Mouse (Mus musculus) layer of hippocampus, postnatal 10 days (tissue): Measurements from ENCODE around the gene Gm498. TPM values are rescaled to one million over a fixed set of nuclear protein-coding genes. Genes with fewer than 3 reads are reported as not detected.
A peak's percentile ranks its signal among the peaks of the same experiment; 100 is the strongest.

Experiments used
- DNase-seq, 2 experiments: peaks; one replicate each; pipeline ENCODE4 v3.0.0; 2021; ENCODE audit warnings: low spot score in 2 of 2
- microRNA-seq, 2 experiments: library from miRNA; unstranded; fragments of <30 nt; microRNA quantifications; one replicate each; pipeline ENCODE4 v1.2.0; 2021
- total RNA-seq, 2 experiments: library from RNA; stranded (reverse); gene quantifications; 2 replicates each; pipeline ENCODE4 v1.2.3; 2021

Gene Gm498
- total RNA-seq, 2 experiments from 2014 or later, result not detected

- DNase-seq, result no peak
These were observed 24.5 kb downstream of the Gm498 start for GRCm38 (mm10) chr7:143891146-143891545.

GRCm38 (mm10) chr7:143892361-143892760 lies 25.7 kb downstream of the Gm498 start:
- no peak for DNase-seq

- DNase-seq, result peak; percentile 28 to 43
These were observed 34.0 kb downstream of the Gm498 start for GRCm38 (mm10) chr7:143900667-143901066.

GRCm38 (mm10) chr7:143905176-143905575 lies 38.5 kb downstream of the Gm498 start:
- no peak for DNase-seq

GRCm38 (mm10) chr7:143905606-143906005 lies 39.0 kb downstream of the Gm498 start:
- peak; percentile 25 to 26 for DNase-seq

GRCm38 (mm10) chr7:143913611-143914010 lies 47.0 kb downstream of the Gm498 start:
- DNase-seq, result peak; percentile 22 to 44

GRCm38 (mm10) chr7:143919031-143919679 lies 52.5 kb downstream of the Gm498 start:
- no peak for DNase-seq

DNA sequence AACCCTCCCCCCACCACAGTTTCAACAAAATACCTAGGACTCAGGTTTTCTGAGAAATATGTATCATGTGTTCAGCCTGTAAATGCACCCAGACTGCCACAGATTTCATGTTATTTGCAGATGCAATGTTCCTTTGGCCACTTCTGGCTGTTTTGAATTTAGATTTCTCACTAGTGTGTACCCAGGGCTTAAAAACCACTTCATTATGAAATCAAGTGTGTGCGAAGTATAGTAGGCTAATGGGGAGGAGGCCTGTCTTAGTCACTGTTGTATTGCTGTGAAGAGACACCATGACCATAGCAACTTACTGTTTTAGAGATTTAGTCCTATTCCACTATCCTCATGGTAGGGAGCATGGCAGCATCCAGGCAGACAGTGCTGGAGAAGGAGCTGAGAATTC lies 63.3 kb downstream of the Gm498 start:
- DNase-seq, result no peak

DNA sequence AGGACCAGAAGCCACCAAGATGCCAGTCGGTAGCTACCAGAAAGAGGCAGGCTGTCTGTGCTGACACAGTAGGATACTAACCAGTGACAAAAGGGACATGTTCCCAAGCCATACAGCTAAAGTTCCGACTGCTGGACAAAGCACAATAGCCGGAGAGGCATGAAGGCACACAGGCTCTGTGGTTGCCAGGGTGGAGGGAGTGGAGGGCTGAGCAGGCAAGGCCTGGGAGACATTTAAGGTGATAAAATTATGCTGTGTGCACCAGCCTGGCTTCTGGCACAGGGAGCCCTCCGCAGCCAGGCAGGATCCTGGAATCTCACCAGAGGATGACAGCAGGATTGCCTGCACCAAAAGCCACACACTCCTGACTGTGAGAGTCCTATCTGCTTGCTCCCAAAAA lies 72.0 kb downstream of the Gm498 start:
- DNase-seq, result peak; percentile 30 to 32

DNA sequence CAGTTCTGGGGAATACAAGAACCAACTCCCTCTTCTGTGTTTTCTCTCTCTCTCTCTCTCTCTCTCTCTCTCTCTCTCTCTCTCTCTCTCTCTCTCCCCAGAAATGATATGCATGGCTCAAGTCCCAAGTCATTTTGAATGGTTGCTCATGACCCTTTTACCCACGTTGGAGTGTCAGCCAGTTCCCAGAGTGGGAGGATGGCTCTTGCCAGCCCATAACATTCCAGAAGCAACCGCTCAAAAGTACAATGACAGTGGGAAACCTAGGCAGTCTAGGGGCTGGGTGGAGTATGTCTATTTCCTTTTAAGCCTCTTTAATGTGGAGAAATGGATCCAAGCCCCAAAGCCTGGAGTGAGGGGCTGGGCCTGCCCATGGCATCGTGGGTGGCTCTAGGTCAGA lies 72.8 kb downstream of the Gm498 start:
- no peak for DNase-seq

- peak; percentile 28 to 52 for DNase-seq
These were observed 76.5 kb downstream of the Gm498 start for GRCm38 (mm10) chr7:143942941-143943691.

DNA sequence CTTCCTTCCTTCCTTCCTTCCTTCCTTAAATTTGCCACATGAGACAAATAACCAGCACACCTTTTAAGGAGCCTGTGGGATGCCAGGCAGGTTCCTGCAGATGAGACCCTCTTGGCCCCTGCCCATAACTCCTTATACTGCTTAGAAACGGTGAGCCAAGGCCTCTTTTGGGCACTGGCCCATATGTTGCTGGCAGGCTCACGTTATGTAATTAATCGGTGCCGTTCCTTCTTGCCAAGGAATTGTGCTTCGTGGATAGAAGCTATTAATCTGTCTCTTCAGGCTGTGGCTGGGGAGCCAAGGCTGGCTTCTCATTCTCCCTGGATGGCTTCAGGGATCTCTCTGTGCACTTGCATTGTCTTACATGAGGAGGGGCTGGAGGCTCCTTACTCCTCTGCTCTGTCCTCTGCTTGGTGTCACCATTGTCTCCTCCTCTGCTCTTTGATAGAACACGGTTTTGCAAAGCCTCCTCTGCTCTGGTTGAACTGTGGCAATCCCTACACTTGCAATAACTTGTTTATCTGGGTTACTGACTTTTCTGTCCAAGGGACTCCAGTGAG lies 77.9 kb downstream of the Gm498 start:
- peak in 1 of 2 experiments; percentile 10 for DNase-seq

Small RNA genes within 50 kb of the gene (microRNA-seq; reads per million reads assigned to microRNA genes)
- gene Mir6404, result 0 reads per million in 2 experiments

Other genes starting within 250 kb of the Gm498 start
- under 1 TPM; 0.18 to 0.25 TPM for gene Tnfrsf26, start 238.1 kb upstream of the Gm498 start, total RNA-seq
- gene Tnfrsf22, start 217.2 kb upstream of the Gm498 start, total RNA-seq, result 1 to 10 TPM; 4.2 to 5.1 TPM
- gene Tnfrsf23, start 181.0 kb upstream of the Gm498 start, total RNA-seq, result 1 to 10 TPM; 2.1 to 2.3 TPM
- gene Osbpl5, start 109.9 kb upstream of the Gm498 start, total RNA-seq, result 10 to 100 TPM; 48.5 to 48.6 TPM
- gene Mrgprg, start 99.8 kb upstream of the Gm498 start, total RNA-seq, result not detected
- gene Mrgpre, start 82.3 kb upstream of the Gm498 start, total RNA-seq, result 1 to 10 TPM; 9.1 to 9.4 TPM
- 1 to 10 TPM; 6.1 to 6.4 TPM for gene Nadsyn1, start 44.0 kb upstream of the Gm498 start, total RNA-seq
- 10 to 100 TPM; 80.0 to 85.0 TPM for gene Dhcr7, start 43.7 kb upstream of the Gm498 start, total RNA-seq
- 100 to 1,000 TPM; 113 to 116 TPM for gene Shank2, start 135.1 kb downstream of the Gm498 start, total RNA-seq